Mouse (Mus musculus) MEL (cell line): ENCODE measurements at regions not wholly inside any gene's neighbourhood (a gene's known extent, or its start where the extent isn't known, plus 50 kb on each side); places are given as distances from the start of the nearest gene placed in this dataset.

Source experiments
- DNase-seq: peaks from one replicate; pipeline ENCODE4 v3.0.0; 2011; ENCODE audit warnings: low read depth, low spot score
- H3K27ac ChIP-seq: 2 replicates; pipeline ENCODE4 v1.5.1; 2012; ENCODE audit warnings: low read depth, mild to moderate bottlenecking, control low read depth, low read length, moderate library complexity; ENCODE audit not compliant: control insufficient read depth
- H3K27me3 ChIP-seq, 2 experiments: fragments of 150-350 bp in 1 of 2; sonication (generic) in 1 of 2; 2 replicates each; pipeline ENCODE4 v1.6.1; 2012; ENCODE audit warnings: low read length in 2 of 2, mild to moderate bottlenecking in 2 of 2, improper control_type of control experiment in 1 of 2, moderate library complexity in 1 of 2; ENCODE audit not compliant: insufficient read depth in 2 of 2, control insufficient read depth in 1 of 2
- H3K36me3 ChIP-seq, 2 experiments: 2 replicates each; pipeline ENCODE4 v1.6.1; 2012 to 2014; ENCODE audit warnings: low read length in 2 of 2, improper control_type of control experiment in 1 of 2, inconsistent platforms in 1 of 2, mild to moderate bottlenecking in 1 of 2; ENCODE audit not compliant: insufficient read depth in 2 of 2, control insufficient read depth in 1 of 2
- H3K4me1 ChIP-seq, 2 experiments: fragments of 150-350 bp in 1 of 2; sonication (generic) in 1 of 2; 2 replicates each; pipeline ENCODE4 v1.6.1; 2012; ENCODE audit warnings: low read length in 2 of 2, improper control_type of control experiment in 1 of 2, mild to moderate bottlenecking in 1 of 2; ENCODE audit not compliant: insufficient read depth in 2 of 2, control insufficient read depth in 1 of 2
- H3K4me3 ChIP-seq, 2 experiments: fragments of 150-350 bp in 1 of 2; sonication (generic) in 1 of 2; 2 replicates each; pipeline ENCODE4 v1.5.1; 2012; ENCODE audit warnings: low read depth in 2 of 2, low read length in 2 of 2, mild to moderate bottlenecking in 2 of 2, moderate library complexity in 2 of 2, control low read depth in 1 of 2, improper control_type of control experiment in 1 of 2; ENCODE audit not compliant: control insufficient read depth in 1 of 2, insufficient read depth in 1 of 2
- H3K79me2 ChIP-seq: 2 replicates; pipeline ENCODE4 v1.6.1; 2012; ENCODE audit warnings: mild to moderate bottlenecking, low read length, moderate library complexity; ENCODE audit not compliant: control insufficient read depth, poor library complexity, insufficient read depth
- H3K9ac ChIP-seq: 2 replicates; pipeline ENCODE4 v1.6.1; 2012; ENCODE audit warnings: low read depth, mild to moderate bottlenecking, control low read depth, low read length, moderate library complexity; ENCODE audit not compliant: control insufficient read depth, poor library complexity, severe bottlenecking
- H3K9me3 ChIP-seq: fragments of 150-350 bp; sonication (generic); replicated peaks from 2 replicates; pipeline ENCODE4 v1.6.1; 2012; ENCODE audit warnings: mild to moderate bottlenecking, low read length, improper control_type of control experiment, moderate library complexity; ENCODE audit not compliant: insufficient read depth
- CHD2 ChIP-seq: IDR thresholded peaks from 2 replicates; pipeline ENCODE4 v1.6.1; 2011; ENCODE audit warnings: low read length, improper control_type of control experiment
- CTCF ChIP-seq, 3 experiments: IDR thresholded peaks in 2 of 3; conservative IDR thresholded peaks in 1 of 3; 2 replicates each; pipeline ENCODE4 v1.5.1; 2011 to 2012; ENCODE audit warnings: low read length in 3 of 3, low read depth in 2 of 3, mild to moderate bottlenecking in 2 of 3, improper control_type of control experiment in 1 of 3, inconsistent platforms in 1 of 3, mixed read lengths in 1 of 3, moderate library complexity in 1 of 3; ENCODE audit not compliant: control insufficient read depth in 1 of 3, insufficient read depth in 1 of 3, poor library complexity in 1 of 3, severe bottlenecking in 1 of 3
- E2F4 ChIP-seq: IDR thresholded peaks from 2 replicates; pipeline ENCODE4 v1.6.1; 2011; ENCODE audit warnings: low read depth, low read length, improper control_type of control experiment, borderline replicate concordance
- EP300 ChIP-seq, 2 experiments: IDR thresholded peaks; 2 replicates each; pipeline ENCODE4 v1.6.1; 2011; ENCODE audit warnings: improper control_type of control experiment in 2 of 2, low read length in 2 of 2, low read depth in 1 of 2, mild to moderate bottlenecking in 1 of 2
- ETS1 ChIP-seq: IDR thresholded peaks from 2 replicates; pipeline ENCODE4 v1.6.1; 2012; ENCODE audit warnings: low read depth, mild to moderate bottlenecking, inconsistent platforms, low read length, improper control_type of control experiment, moderate library complexity
- GATA1 ChIP-seq: IDR thresholded peaks from 2 replicates; pipeline ENCODE4 v1.6.1; 2011; ENCODE audit warnings: low read depth, low read length, improper control_type of control experiment
- KAT2A ChIP-seq: conservative IDR thresholded peaks from 2 replicates; pipeline ENCODE4 v1.6.1; 2012; ENCODE audit warnings: low read depth, low read length, improper control_type of control experiment, inconsistent platforms
- MAFK ChIP-seq: IDR thresholded peaks from 2 replicates; pipeline ENCODE4 v1.6.1; 2011; ENCODE audit warnings: low read depth, mild to moderate bottlenecking, low read length, improper control_type of control experiment, borderline replicate concordance
- MAX ChIP-seq: IDR thresholded peaks from 2 replicates; pipeline ENCODE4 v1.6.1; 2011; ENCODE audit warnings: low read length, improper control_type of control experiment
- MEF2A ChIP-seq: IDR thresholded peaks from 2 replicates; pipeline ENCODE4 v1.6.1; 2014; ENCODE audit warnings: low read depth, mild to moderate bottlenecking, inconsistent platforms, low read length, improper control_type of control experiment; ENCODE audit not compliant: poor library complexity, insufficient replicate concordance, severe bottlenecking; ENCODE audit errors: extremely low read depth
- MXI1 ChIP-seq: IDR thresholded peaks from 2 replicates; pipeline ENCODE4 v1.6.1; 2011; ENCODE audit warnings: mild to moderate bottlenecking, low read depth, low read length, improper control_type of control experiment
- NELFE ChIP-seq: IDR thresholded peaks from 2 replicates; pipeline ENCODE4 v1.6.1; 2011; ENCODE audit warnings: low read depth, low read length, improper control_type of control experiment
- NRF1 ChIP-seq: IDR thresholded peaks from 2 replicates; pipeline ENCODE4 v1.6.1; 2014; ENCODE audit warnings: low read depth, mild to moderate bottlenecking, inconsistent platforms, low read length, improper control_type of control experiment, moderate library complexity; ENCODE audit not compliant: poor library complexity, insufficient read depth, severe bottlenecking
- POLR2A ChIP-seq, 2 experiments: IDR thresholded peaks; 2 replicates each; pipeline ENCODE4 v1.6.1; 2011 to 2012; ENCODE audit warnings: low read length in 2 of 2, mild to moderate bottlenecking in 2 of 2, control low read depth in 1 of 2, improper control_type of control experiment in 1 of 2, low read depth in 1 of 2, moderate library complexity in 1 of 2; ENCODE audit not compliant: control insufficient read depth in 1 of 2, insufficient read depth in 1 of 2, poor library complexity in 1 of 2
- POLR2AphosphoS2 ChIP-seq: IDR thresholded peaks from 2 replicates; pipeline ENCODE4 v1.6.1; 2011; ENCODE audit warnings: low read length, improper control_type of control experiment
- SIN3A ChIP-seq: IDR thresholded peaks from 2 replicates; pipeline ENCODE4 v1.6.1; 2012; ENCODE audit warnings: low read length, improper control_type of control experiment, inconsistent platforms
- TAL1 ChIP-seq: IDR thresholded peaks from 2 replicates; pipeline ENCODE4 v1.6.1; 2012; ENCODE audit warnings: mild to moderate bottlenecking, inconsistent platforms, low read length, moderate library complexity, mixed read lengths
- TCF12 ChIP-seq: IDR thresholded peaks from 2 replicates; pipeline ENCODE4 v1.6.1; 2014; ENCODE audit warnings: low read depth, mild to moderate bottlenecking, inconsistent platforms, low read length, improper control_type of control experiment, moderate library complexity
- UBTF ChIP-seq: IDR thresholded peaks from 2 replicates; pipeline ENCODE4 v1.6.1; 2012; ENCODE audit warnings: low read depth, mild to moderate bottlenecking, inconsistent platforms, low read length, improper control_type of control experiment, moderate library complexity, borderline replicate concordance; ENCODE audit not compliant: insufficient read depth
- USF1 ChIP-seq: IDR thresholded peaks from 2 replicates; pipeline ENCODE4 v1.6.1; 2014; ENCODE audit warnings: low read depth, mild to moderate bottlenecking, inconsistent platforms, low read length, improper control_type of control experiment, moderate library complexity
- USF2 ChIP-seq, 2 experiments: IDR thresholded peaks; 2 replicates each; pipeline ENCODE4 v1.6.1; 2011 to 2012; ENCODE audit warnings: improper control_type of control experiment in 2 of 2, low read length in 2 of 2, borderline replicate concordance in 1 of 2, inconsistent platforms in 1 of 2, low read depth in 1 of 2, mild to moderate bottlenecking in 1 of 2; ENCODE audit not compliant: insufficient read depth in 1 of 2
- ZNF384 ChIP-seq: IDR thresholded peaks from 2 replicates; pipeline ENCODE4 v1.6.1; 2012; ENCODE audit warnings: low read depth, mild to moderate bottlenecking, inconsistent platforms, low read length, improper control_type of control experiment

- H3K79me2 ChIP-seq: no peaks in the 10 kb centered on the region
- H3K27me3 ChIP-seq: no peaks in the 10 kb centered on the region
- no peak for DNase-seq
- no peaks in the 10 kb centered on the region for H3K4me1 ChIP-seq
- H3K9ac ChIP-seq: no peak overlapping the region
- no peaks in the 10 kb centered on the region for H3K36me3 ChIP-seq
- H3K4me3 ChIP-seq: no peak overlapping the region
- TF ChIP-seq USF2 (IDR thresholded peaks at IDR 0.05; ENCODE audit: borderline replicate concordance in 1 of 2, insufficient read depth in 1 of 2, low read depth in 1 of 2, low read length in 2 of 2): no peak
- no peak for TF ChIP-seq GATA1
- TF ChIP-seq, all 39 proteins: peak for 0
- no peak overlapping the region for H3K27ac ChIP-seq
- no peaks in the 10 kb centered on the region for H3K9me3 ChIP-seq
Measured at GRCm38 (mm10) chr17:66262681-66263240, 139.4 kb downstream of the Ddx11 start.

GRCm38 (mm10) chr17:66263405-66263804, 140.1 kb downstream of the Ddx11 start:
- DNase-seq: no peak
- H3K27me3 ChIP-seq: no peaks in the 10 kb centered on the region
- no peak for TF ChIP-seq UBTF
- no peak for TF ChIP-seq POLR2A (IDR thresholded peaks at IDR 0.05; ENCODE audit: control insufficient read depth in 1 of 2, insufficient read depth in 1 of 2, low read depth in 1 of 2, low read length in 2 of 2, poor library complexity in 1 of 2)
- TF ChIP-seq CTCF (IDR thresholded peaks at IDR 0.05 in 2 of 3, conservative IDR thresholded peaks at IDR 0.05 in 1 of 3; ENCODE audit: control insufficient read depth in 1 of 3, insufficient read depth in 1 of 3, low read depth in 2 of 3, low read length in 3 of 3, poor library complexity in 1 of 3, severe bottlenecking in 1 of 3): no peak
- TF ChIP-seq TAL1: no peak
- TF ChIP-seq MAFK: no peak
- no peak for TF ChIP-seq POLR2AphosphoS2
- no peak for TF ChIP-seq EP300 (IDR thresholded peaks at IDR 0.05; ENCODE audit: low read depth in 1 of 2, low read length in 2 of 2)
- no peak for TF ChIP-seq USF1
- TF ChIP-seq USF2 (IDR thresholded peaks at IDR 0.05; ENCODE audit: borderline replicate concordance in 1 of 2, insufficient read depth in 1 of 2, low read depth in 1 of 2, low read length in 2 of 2): no peak
- no peak overlapping the region for H3K4me3 ChIP-seq
- H3K9ac ChIP-seq: no peak overlapping the region
- no peaks in the 10 kb centered on the region for H3K79me2 ChIP-seq
- H3K27ac ChIP-seq: no peak overlapping the region
- H3K4me1 ChIP-seq: no peaks in the 10 kb centered on the region
- no peaks in the 10 kb centered on the region for H3K36me3 ChIP-seq
- H3K9me3 ChIP-seq: no peaks in the 10 kb centered on the region

GRCm38 (mm10) chr17:66266803-66267202, 143.5 kb downstream of the Ddx11 start:
- Histone ChIP-seq H3K4me3 (no peak overlapping the region), H3K9me3 (no peaks in the 10 kb centered on the region), H3K36me3 (no peaks in the 10 kb centered on the region), H3K27ac (no peak overlapping the region), H3K27me3 (no peaks in the 10 kb centered on the region), H3K9ac (no peak overlapping the region), H3K4me1 (no peaks in the 10 kb centered on the region), H3K79me2 (no peaks in the 10 kb centered on the region)
- TF ChIP-seq ZNF384 (no peak), ETS1 (no peak), NELFE (no peak), MAX (no peak), MEF2A (no peak), NRF1 (no peak), CHD2 (no peak), E2F4 (no peak), TCF12 (no peak), KAT2A (no peak), MXI1 (no peak), POLR2A (IDR thresholded peaks at IDR 0.05; ENCODE audit: control insufficient read depth in 1 of 2, insufficient read depth in 1 of 2, low read depth in 1 of 2, low read length in 2 of 2, poor library complexity in 1 of 2) (no peak), USF2 (IDR thresholded peaks at IDR 0.05; ENCODE audit: borderline replicate concordance in 1 of 2, insufficient read depth in 1 of 2, low read depth in 1 of 2, low read length in 2 of 2) (no peak), SIN3A (no peak)
- DNase-seq: no peak
